Mouse (Mus musculus): ENCODE measurements at regions not wholly inside any gene's neighbourhood (a gene's known extent, or its start where the extent isn't known, plus 50 kb on each side); places are given as distances from the start of the nearest gene placed in this dataset.

GRCm38 (mm10) chr15:36402051-36402450 is 605.5 kb downstream of the Zfp706 start:
- Histone ChIP-seq H3K4me1 (ENCODE audit: control insufficient read depth, insufficient read depth, low read length) (no peaks in the 10 kb centered on the region), H3K4me3 (ENCODE audit: insufficient read depth, low read length) (no peak overlapping the region), H3K27ac (ENCODE audit: insufficient read depth, low read depth, low read length) (no peak overlapping the region)
- TF ChIP-seq CTCF (IDR thresholded peaks at IDR 0.05; ENCODE audit: low read depth, low read length) (no peak), POLR2A (IDR thresholded peaks at IDR 0.05; ENCODE audit: borderline replicate concordance, low read depth, low read length) (no peak)

- H3K27ac ChIP-seq (ENCODE audit: insufficient read depth, low read depth, low read length) = no peak overlapping the region
- peaks cover 4% of the 10 kb centered on the region; the same call in 1 of the 2 replicates for H3K4me1 ChIP-seq (ENCODE audit: control insufficient read depth, insufficient read depth, low read length)
- TF ChIP-seq CTCF (IDR thresholded peaks at IDR 0.05; ENCODE audit: low read depth, low read length) (no peak), POLR2A (IDR thresholded peaks at IDR 0.05; ENCODE audit: borderline replicate concordance, low read depth, low read length) (no peak)
- no peak overlapping the region for H3K4me3 ChIP-seq (ENCODE audit: insufficient read depth, low read length)
Observed at GRCm38 (mm10) chr15:36400311-36400840, 607.2 kb downstream of the Zfp706 start.

- Histone ChIP-seq H3K4me3 (ENCODE audit: insufficient read depth, low read length) (no peak overlapping the region), H3K27ac (ENCODE audit: insufficient read depth, low read depth, low read length) (no peak overlapping the region), H3K4me1 (ENCODE audit: control insufficient read depth, insufficient read depth, low read length) (peaks cover 4% of the 10 kb centered on the region; the same call in 1 of the 2 replicates)
- TF ChIP-seq POLR2A (IDR thresholded peaks at IDR 0.05; ENCODE audit: borderline replicate concordance, low read depth, low read length) (no peak), CTCF (IDR thresholded peaks at IDR 0.05; ENCODE audit: low read depth, low read length) (no peak)
Observed at GRCm38 (mm10) chr15:36399355-36400012, 608.1 kb downstream of the Zfp706 start.

GRCm38 (mm10) chr15:36398099-36398982 is 609.2 kb downstream of the Zfp706 start:
- H3K4me3 ChIP-seq (ENCODE audit: insufficient read depth, low read length) = no peak overlapping the region
- peaks cover 4% of the 10 kb centered on the region; the same call in 1 of the 2 replicates for H3K4me1 ChIP-seq (ENCODE audit: control insufficient read depth, insufficient read depth, low read length)
- no peak overlapping the region for H3K27ac ChIP-seq (ENCODE audit: insufficient read depth, low read depth, low read length)
- TF ChIP-seq POLR2A (IDR thresholded peaks at IDR 0.05; ENCODE audit: borderline replicate concordance, low read depth, low read length) = no peak
- no peak for TF ChIP-seq CTCF (IDR thresholded peaks at IDR 0.05; ENCODE audit: low read depth, low read length)

GRCm38 (mm10) chr15:36396791-36397190 is 610.8 kb downstream of the Zfp706 start:
- TF ChIP-seq POLR2A (IDR thresholded peaks at IDR 0.05; ENCODE audit: borderline replicate concordance, low read depth, low read length) (no peak), CTCF (IDR thresholded peaks at IDR 0.05; ENCODE audit: low read depth, low read length) (no peak)
- peaks cover 4% of the 10 kb centered on the region; the same call in 1 of the 2 replicates for H3K4me1 ChIP-seq (ENCODE audit: control insufficient read depth, insufficient read depth, low read length)
- no peak overlapping the region for H3K4me3 ChIP-seq (ENCODE audit: insufficient read depth, low read length)
- H3K27ac ChIP-seq (ENCODE audit: insufficient read depth, low read depth, low read length) = no peak overlapping the region

- H3K4me3 ChIP-seq (ENCODE audit: insufficient read depth, low read length) = no peak overlapping the region
- no peak for TF ChIP-seq POLR2A (IDR thresholded peaks at IDR 0.05; ENCODE audit: borderline replicate concordance, low read depth, low read length)
- TF ChIP-seq CTCF (IDR thresholded peaks at IDR 0.05; ENCODE audit: low read depth, low read length) = no peak
- H3K4me1 ChIP-seq (ENCODE audit: control insufficient read depth, insufficient read depth, low read length) = peaks cover 4% of the 10 kb centered on the region; the same call in 1 of the 2 replicates
- H3K27ac ChIP-seq (ENCODE audit: insufficient read depth, low read depth, low read length) = no peak overlapping the region
Observed at GRCm38 (mm10) chr15:36396245-36396644, 611.3 kb downstream of the Zfp706 start.

GRCm38 (mm10) chr15:36395672-36396050 is 611.9 kb downstream of the Zfp706 start:
- H3K27ac ChIP-seq (ENCODE audit: insufficient read depth, low read depth, low read length) = no peak overlapping the region
- peaks cover 4% of the 10 kb centered on the region; the same call in 1 of the 2 replicates for H3K4me1 ChIP-seq (ENCODE audit: control insufficient read depth, insufficient read depth, low read length)
- H3K4me3 ChIP-seq (ENCODE audit: insufficient read depth, low read length) = no peak overlapping the region
- no peak for TF ChIP-seq POLR2A (IDR thresholded peaks at IDR 0.05; ENCODE audit: borderline replicate concordance, low read depth, low read length)
- TF ChIP-seq CTCF (IDR thresholded peaks at IDR 0.05; ENCODE audit: low read depth, low read length) = no peak

GRCm38 (mm10) chr15:36394914-36395671 is 612.5 kb downstream of the Zfp706 start:
- TF ChIP-seq CTCF (IDR thresholded peaks at IDR 0.05; ENCODE audit: low read depth, low read length) = no peak
- TF ChIP-seq POLR2A (IDR thresholded peaks at IDR 0.05; ENCODE audit: borderline replicate concordance, low read depth, low read length) = no peak
- no peak overlapping the region for H3K27ac ChIP-seq (ENCODE audit: insufficient read depth, low read depth, low read length)
- peaks cover 4% of the 10 kb centered on the region; the same call in 1 of the 2 replicates for H3K4me1 ChIP-seq (ENCODE audit: control insufficient read depth, insufficient read depth, low read length)
- H3K4me3 ChIP-seq (ENCODE audit: insufficient read depth, low read length) = no peak overlapping the region

GRCm38 (mm10) chr15:36389775-36390174 is 617.8 kb downstream of the Zfp706 start:
- H3K27ac ChIP-seq (ENCODE audit: insufficient read depth, low read depth, low read length) = no peak overlapping the region
- no peaks in the 10 kb centered on the region for H3K4me1 ChIP-seq (ENCODE audit: control insufficient read depth, insufficient read depth, low read length)
- no peak overlapping the region for H3K4me3 ChIP-seq (ENCODE audit: insufficient read depth, low read length)
- no peak for TF ChIP-seq CTCF (IDR thresholded peaks at IDR 0.05; ENCODE audit: low read depth, low read length)
- TF ChIP-seq POLR2A (IDR thresholded peaks at IDR 0.05; ENCODE audit: borderline replicate concordance, low read depth, low read length) = no peak
